Mouse (Mus musculus): ENCODE measurements around the gene Cntrl.

The Cntrl gene

DNA sequence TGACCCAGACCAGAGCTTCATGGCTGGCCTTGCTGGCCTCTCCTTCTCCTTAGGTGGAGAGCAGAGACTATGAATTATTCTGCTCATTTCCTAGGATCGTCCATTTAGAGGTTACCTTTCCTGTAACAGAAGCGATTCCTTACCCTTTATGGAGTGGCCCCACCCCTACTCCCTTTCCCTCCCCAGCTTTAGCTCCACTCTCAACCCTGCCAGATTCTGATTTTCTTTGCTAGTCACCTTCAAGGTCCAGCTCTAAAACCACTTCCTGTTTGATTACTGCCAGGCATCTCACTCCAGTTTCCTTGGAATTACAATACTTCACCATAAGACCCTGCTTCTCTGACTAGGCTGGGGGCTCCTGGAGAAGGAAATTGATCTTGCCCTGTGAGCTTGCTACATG, 107.4 kb downstream of the Cntrl start:
- in situ Hi-C loops (cut with MboI, MseI) = no loop called here

DNA sequence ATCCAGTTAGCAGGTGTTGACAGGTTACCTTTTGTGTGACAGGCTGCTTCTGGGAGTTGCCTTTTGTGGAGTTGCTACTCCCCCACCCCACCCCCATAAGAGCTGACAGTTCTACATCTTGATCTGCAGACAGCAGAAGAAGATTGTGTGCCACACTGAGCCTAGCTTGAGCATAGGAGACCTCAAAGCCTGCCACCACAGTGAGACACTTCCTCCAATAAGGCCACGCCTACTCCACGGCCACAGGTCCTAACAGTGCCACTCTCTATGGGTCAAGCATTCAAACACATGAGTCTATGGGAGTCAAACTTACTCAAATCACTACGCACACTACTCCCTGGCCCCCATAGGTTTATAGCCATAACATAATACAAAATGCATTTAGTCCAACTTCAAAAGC, 109.4 kb downstream of the Cntrl start:
- in situ Hi-C loops (cut with MboI, MseI) = no loop called here

DNA sequence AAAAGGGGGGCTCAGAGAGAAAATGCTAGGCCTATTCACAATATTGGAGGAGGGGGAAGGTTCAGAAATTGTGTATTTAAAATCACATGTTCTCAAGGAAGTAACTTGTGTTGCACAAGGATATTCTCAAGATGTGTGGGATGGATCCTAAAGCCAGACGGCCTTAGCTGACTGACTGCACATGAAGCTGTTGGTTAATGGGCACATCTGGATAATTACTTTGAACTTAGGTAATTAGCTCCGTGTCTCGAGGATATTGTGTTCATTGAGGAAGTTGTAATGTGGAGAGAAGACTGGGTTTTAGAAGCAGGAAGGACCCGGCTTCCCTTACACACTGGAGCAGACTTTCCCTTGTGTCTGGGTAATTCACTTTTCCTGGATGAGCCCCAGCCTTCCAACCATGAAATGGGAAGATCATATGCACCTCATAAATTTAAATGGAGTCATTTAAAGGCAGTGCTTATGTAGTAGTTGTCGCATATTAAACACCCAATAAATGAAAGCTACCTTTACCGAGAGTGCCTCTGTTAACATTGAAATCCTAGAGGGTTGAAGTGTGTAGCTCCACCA, 113.6 kb downstream of the Cntrl start:
- in situ Hi-C loops (cut with MboI, MseI) = no loop called here

DNA sequence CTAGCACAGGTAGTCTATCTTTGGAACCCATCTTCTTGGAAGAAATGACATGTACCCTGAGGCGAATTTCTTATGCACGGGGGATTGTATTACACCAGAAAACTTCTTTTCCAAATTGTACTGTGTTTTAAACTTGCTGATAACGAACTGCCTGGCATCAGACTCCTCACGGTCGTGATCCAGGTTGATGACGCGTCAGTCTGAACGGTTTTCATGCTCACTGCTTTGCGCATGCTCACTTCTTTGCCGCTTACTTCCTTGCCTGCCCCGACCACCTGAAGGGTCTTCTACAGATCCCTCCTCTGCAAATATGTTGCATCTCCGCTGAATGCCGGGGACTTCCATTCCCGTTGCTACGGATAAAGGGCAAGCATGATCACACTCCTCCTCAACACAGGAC, 115.0 kb downstream of the Cntrl start:
- in situ Hi-C loops (cut with MboI, MseI) = no loop called here

DNA sequence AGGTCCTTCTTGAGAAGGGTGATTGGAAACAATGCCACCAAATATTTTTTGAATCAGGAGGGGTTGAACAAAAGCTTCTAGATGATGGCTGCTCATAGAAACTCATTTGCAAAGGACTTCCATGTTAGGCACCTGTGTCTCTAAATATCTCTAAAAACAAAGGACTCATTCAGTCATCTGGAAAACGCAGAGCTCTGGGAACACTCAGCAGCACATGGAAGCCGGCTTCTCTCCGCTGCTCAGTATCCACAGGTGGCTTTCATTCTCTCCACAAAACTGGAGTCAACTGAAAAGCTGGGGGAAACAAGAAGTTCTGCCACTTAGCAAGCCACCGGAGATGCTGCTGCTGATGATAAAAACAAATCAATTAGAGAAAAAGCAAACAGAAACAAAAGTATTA, 118.9 kb downstream of the Cntrl start:
- in situ Hi-C loops (cut with MboI, MseI) = no loop called here
